ENCODE assay signal across 22 mouse cellular contexts in the genomic region with DNA sequence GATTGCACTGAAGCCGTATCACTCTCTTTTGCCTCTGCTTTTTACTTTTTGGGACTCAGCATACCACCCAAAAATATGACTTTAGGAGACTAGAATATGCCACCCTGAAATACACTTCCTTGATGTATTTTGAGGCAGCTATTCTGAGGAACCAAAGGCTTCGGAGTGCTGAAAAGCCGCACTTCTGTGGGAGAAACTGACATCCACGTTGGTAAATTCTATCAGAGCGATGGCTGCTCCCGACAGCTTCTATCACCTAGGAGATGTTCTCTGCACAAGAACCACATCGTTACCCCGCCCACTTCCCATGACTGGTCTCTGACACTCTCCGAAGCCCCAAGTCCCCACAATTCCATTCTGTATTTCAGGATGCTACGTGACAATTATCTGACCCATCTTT. TPM values are rescaled to one million over a fixed set of nuclear protein-coding genes. Genes with fewer than 3 reads are reported as not detected.
DNase-seq lines count a peak whose midpoint lies in the region; ATAC-seq lines count a peak whose summit lies in the region.
"Had no signal": no experiment of that assay in that cellular context is flagged by ENCODE, and none has a peak within 500 bp of the region (broad histone marks: within the 10 kb centered on the region; RNA-seq: fewer than 3 reads in every experiment).

No protein-coding gene starts in this region.

- no peak overlapping the region for H3K4me2 ChIP-seq in hindbrain, embryonic 14.5 days (replicated peaks)
- no peak overlapping the region for H3K4me2 ChIP-seq in hindbrain, embryonic 12.5 days (replicated peaks)
- no peak overlapping the region for H3K4me2 ChIP-seq in neural tube, embryonic 13.5 days
- H3K4me2 ChIP-seq in liver, embryonic 11.5 days: no peak overlapping the region

- H3K4me3 ChIP-seq in hindbrain, embryonic 14.5 days (replicated peaks; ENCODE audit: low read length): no peak overlapping the region
- no peak overlapping the region for H3K4me3 ChIP-seq in hindbrain, embryonic 12.5 days
- no peak overlapping the region for H3K4me3 ChIP-seq in neural tube, embryonic 13.5 days
- H3K4me3 ChIP-seq in liver, embryonic 11.5 days (ENCODE audit: low read depth, low read length): no peak overlapping the region
- H3K4me3 ChIP-seq: embryonic facial prominence, embryonic 10.5 days; erythroblast, embryonic 14.5 days; limb, embryonic 10.5 days; megakaryocyte, embryonic 14.5 days had no signal

- H3K27ac ChIP-seq in hindbrain, embryonic 14.5 days: peak overlapping the region; percentile 28; the same call in 1 of the 2 replicates
- H3K27ac ChIP-seq in hindbrain, embryonic 12.5 days: no peak overlapping the region
- H3K27ac ChIP-seq in neural tube, embryonic 13.5 days (replicated peaks): peak overlapping the region; percentile 42; the same call in 1 of the 2 replicates
- H3K27ac ChIP-seq in liver, embryonic 11.5 days (ENCODE audit: low read depth, low read length): no peak overlapping the region
- H3K27ac ChIP-seq: embryonic facial prominence, embryonic 10.5 days; limb, embryonic 10.5 days; liver, embryonic 14.5 days had no signal

- H3K9ac ChIP-seq in hindbrain, embryonic 14.5 days: no peak overlapping the region
- no peak overlapping the region for H3K9ac ChIP-seq in hindbrain, embryonic 12.5 days
- H3K9ac ChIP-seq in neural tube, embryonic 13.5 days: no peak overlapping the region
- no peak overlapping the region for H3K9ac ChIP-seq in liver, embryonic 11.5 days (ENCODE audit: low read depth, low read length)
- H3K9ac ChIP-seq: liver, embryonic 14.5 days had no signal

- peaks cover 24% of the 10 kb centered on the region; the same call in 1 of the 2 replicates for H3K4me1 ChIP-seq in hindbrain, embryonic 14.5 days (replicated peaks; ENCODE audit: control insufficient read depth, insufficient read depth, low read length)
- H3K4me1 ChIP-seq in hindbrain, embryonic 12.5 days: peaks cover 49% of the 10 kb centered on the region
- peaks cover 48% of the 10 kb centered on the region for H3K4me1 ChIP-seq in neural tube, embryonic 13.5 days (replicated peaks)
- no peaks in the 10 kb centered on the region for H3K4me1 ChIP-seq in liver, embryonic 11.5 days (replicated peaks; ENCODE audit: control insufficient read depth, insufficient read depth, low read length)
- H3K4me1 ChIP-seq: megakaryocyte, embryonic 14.5 days had no signal

- intact Hi-C loops in left cerebral cortex, postnatal 25 days (cut with DNase I): loop anchor here (5.0 kb wide), 1 partner anchor 38 kb away; no protein-coding TSS in a partner anchor

- 38% methylated on average over 10 of the region's 10 CpGs for WGBS in hindbrain, embryonic 14.5 days
- 59% methylated on average over 10 of the region's 10 CpGs for WGBS in hindbrain, embryonic 12.5 days
- WGBS in neural tube, embryonic 13.5 days: 50% methylated on average over 10 of the region's 10 CpGs
- 63% methylated on average over 10 of the region's 10 CpGs for WGBS in liver, embryonic 11.5 days

- H3K36me3 ChIP-seq in hindbrain, embryonic 14.5 days (replicated peaks; ENCODE audit: control insufficient read depth, insufficient read depth): no peaks in the 10 kb centered on the region
- no peaks in the 10 kb centered on the region for H3K36me3 ChIP-seq in hindbrain, embryonic 12.5 days
- no peaks in the 10 kb centered on the region for H3K36me3 ChIP-seq in neural tube, embryonic 13.5 days
- H3K36me3 ChIP-seq in liver, embryonic 11.5 days (ENCODE audit: control insufficient read depth, insufficient read depth, low read length): no peaks in the 10 kb centered on the region
- H3K36me3 ChIP-seq: embryonic facial prominence, embryonic 10.5 days; limb, embryonic 10.5 days had no signal

- no peaks in the 10 kb centered on the region for H3K9me3 ChIP-seq in hindbrain, embryonic 14.5 days (ENCODE audit: control insufficient read depth, low read length)
- no peaks in the 10 kb centered on the region for H3K9me3 ChIP-seq in hindbrain, embryonic 12.5 days (replicated peaks)
- H3K9me3 ChIP-seq in neural tube, embryonic 13.5 days: no peaks in the 10 kb centered on the region
- no peaks in the 10 kb centered on the region for H3K9me3 ChIP-seq in liver, embryonic 11.5 days (ENCODE audit: control insufficient read depth, low read length)
- H3K9me3 ChIP-seq: embryonic facial prominence, embryonic 10.5 days; limb, embryonic 10.5 days; megakaryocyte, embryonic 14.5 days had no signal

- ATAC-seq in hindbrain, embryonic 14.5 days (ENCODE audit: low FRiP score): no peak
- ATAC-seq in hindbrain, embryonic 12.5 days (ENCODE audit: low FRiP score): no peak
- ATAC-seq in neural tube, embryonic 13.5 days (ENCODE audit: low read depth): no peak
- ATAC-seq in liver, embryonic 11.5 days (replicated peaks; ENCODE audit: low FRiP score): no peak
- ATAC-seq: CD4-positive, CD25-positive, alpha-beta regulatory T cell, adult 4 months; lung, postnatal 0 days had no signal

- DNase-seq in hindbrain, embryonic 14.5 days (ENCODE audit: low spot score): no peak
- no peak for DNase-seq in neural tube, embryonic 10.5 days (ENCODE audit: extremely low spot score, low spot score)
- peak; percentile 43 for DNase-seq in cerebellum, adult 9-10 months
- DNase-seq in left cerebral cortex, postnatal 25 days (ENCODE audit: low spot score in 2 of 2): peak; percentile 58 to 89
- no peak for DNase-seq in embryo, embryonic 10 days (ENCODE audit: low spot score)
- DNase-seq in liver, embryonic 11.5 days (ENCODE audit: low spot score): no peak
- DNase-seq: adrenal gland, postnatal 14 days; heart, adult 11 months; kidney, adult 9 months; retina, postnatal 1 day; thymus, postnatal 4 days had no signal

- no peaks in the 10 kb centered on the region for H3K27me3 ChIP-seq in hindbrain, embryonic 14.5 days (ENCODE audit: control insufficient read depth, insufficient read depth, low read length)
- no peaks in the 10 kb centered on the region for H3K27me3 ChIP-seq in hindbrain, embryonic 12.5 days
- H3K27me3 ChIP-seq in neural tube, embryonic 13.5 days: no peaks in the 10 kb centered on the region
- 0 out of 2 replicates have a peak, but pooled peaks cover 5% of the 10 kb centered on the region for H3K27me3 ChIP-seq in liver, embryonic 11.5 days (replicated peaks; ENCODE audit: control insufficient read depth, insufficient read depth, low read length)

RNA-seq across cellular contexts. Expression of a gene that starts 8.0 kb away (rescaled TPM):
- 35.8 and 38.5 TPM in 2 replicates for polyA plus RNA-seq in hindbrain, embryonic 14.5 days (2014; fragmentation: Nextera tagmentation; extraction: Ambion mirVana)
- polyA plus RNA-seq in hindbrain, embryonic 12.5 days (2016; fragmentation: Nextera tagmentation; extraction: Ambion mirVana): 34.2 and 36.9 TPM in 2 replicates
- polyA plus RNA-seq in neural tube, embryonic 13.5 days (2015; fragmentation: Nextera tagmentation; extraction: Ambion mirVana): 41.5 and 43.8 TPM in 2 replicates
- total RNA-seq in left cerebral cortex, postnatal 25 days (2021): 100 to 1,000 TPM; 183 to 184 TPM
- 4.5 and 4.8 TPM in 2 replicates for polyA plus RNA-seq in liver, embryonic 11.5 days (2014; fragmentation: Nextera tagmentation; extraction: Ambion mirVana)
- total RNA-seq: MEL; neutrophil, adult 5-6 weeks had no signal
- polyA plus RNA-seq: erythroblast, embryonic 14.5 days had no signal

Comparison
In these comparisons a context has a peak if more than half of its experiments do, and no peak if none do; other contexts are left out.
1. H3K27ac ChIP-seq: peak in hindbrain, embryonic 14.5 days (single experiment) and neural tube, embryonic 13.5 days (single experiment); none in hindbrain, embryonic 12.5 days (single experiment) and liver, embryonic 11.5 days (single experiment).
2. DNase-seq: peak in cerebellum, adult 9-10 months (single experiment) and left cerebral cortex, postnatal 25 days (2 of 2); none in hindbrain, embryonic 14.5 days (single experiment), neural tube, embryonic 10.5 days (single experiment), embryo, embryonic 10 days (single experiment) and liver, embryonic 11.5 days (single experiment).